Mouse (Mus musculus): ENCODE data around the gene Maf.

GRCm38 (mm10) chr8:115739756-115740155 lies 32.2 kb upstream of the Maf start:
- no peak for TF ChIP-seq GATA1 (IDR thresholded peaks at IDR 0.05; ENCODE audit: low read length)
- TF ChIP-seq TAL1 (IDR thresholded peaks at IDR 0.05; ENCODE audit: low read length) = no peak

Data from erythroblast, embryonic 14.5 days (primary cell).